Mouse (Mus musculus) ES-Bruce4 (cell line): ENCODE measurements around the gene Rai14. TPM values are rescaled to one million over a fixed set of nuclear protein-coding genes. Genes with fewer than 3 reads are reported as not detected.

Experiments used
- H3K27ac ChIP-seq: 2 replicates; pipeline ENCODE4 v1.5.1; 2012; ENCODE audit warnings: low read length, inconsistent platforms; ENCODE audit not compliant: insufficient read depth
- H3K27me3 ChIP-seq: 2 replicates; pipeline ENCODE4 v1.6.1; 2012; ENCODE audit warnings: mild to moderate bottlenecking, low read length, inconsistent platforms; ENCODE audit not compliant: control insufficient read depth, poor library complexity, insufficient read depth, severe bottlenecking
- H3K36me3 ChIP-seq: 2 replicates; pipeline ENCODE4 v1.6.1; 2012; ENCODE audit warnings: inconsistent platforms, mild to moderate bottlenecking, low read length, moderate library complexity; ENCODE audit not compliant: control insufficient read depth, poor library complexity, insufficient read depth, severe bottlenecking
- H3K4me1 ChIP-seq: one replicate; pipeline ENCODE4 v1.8.1; 2011; ENCODE audit warnings: low read length; ENCODE audit not compliant: control insufficient read depth, insufficient read depth
- H3K4me3 ChIP-seq: 2 replicates; pipeline ENCODE4 v1.5.1; 2011; ENCODE audit warnings: low read depth, mild to moderate bottlenecking, low read length
- H3K9ac ChIP-seq: 2 replicates; pipeline ENCODE4 v1.6.1; 2012; ENCODE audit warnings: low read depth, mild to moderate bottlenecking, inconsistent platforms; ENCODE audit not compliant: poor library complexity, severe bottlenecking
- H3K9me3 ChIP-seq: replicated peaks from 2 replicates; pipeline ENCODE4 v1.6.1; 2012; ENCODE audit warnings: mild to moderate bottlenecking, low read length, inconsistent platforms; ENCODE audit not compliant: control insufficient read depth, poor library complexity, insufficient read depth, severe bottlenecking
- CTCF ChIP-seq: IDR thresholded peaks from one replicate; pipeline ENCODE4 v1.8.1; 2011; ENCODE audit warnings: low read depth, low read length
- EP300 ChIP-seq: IDR thresholded peaks from 2 replicates; pipeline ENCODE4 v1.6.1; 2011; ENCODE audit warnings: low read depth, low read length; ENCODE audit not compliant: insufficient read depth
- POLR2A ChIP-seq: IDR thresholded peaks from one replicate; pipeline ENCODE4 v1.8.1; 2011; ENCODE audit warnings: low read length; ENCODE audit not compliant: insufficient read depth
- polyA plus RNA-seq: library from polyadenylated mRNA; stranded (reverse); fragments of >200 nt; gene quantifications from 2 replicates; pipeline ENCODE4 v1.2.4, GENCODE M21; 2011; ENCODE audit warnings: low read depth; ENCODE audit not compliant: missing spikeins, insufficient read depth, insufficient read length

Gene Rai14
- polyA plus RNA-seq, 1 experiment, result 80.9 TPM

- Histone ChIP-seq H3K9me3 (no peaks in the 10 kb centered on the region), H3K27ac (no peak overlapping the region), H3K4me3 (no peak overlapping the region), H3K9ac (no peak overlapping the region), H3K36me3 (0 out of 2 replicates have a peak, but pooled peaks cover 2% of the 10 kb centered on the region), H3K27me3 (no peaks in the 10 kb centered on the region), H3K4me1 (peaks cover 2% of the 10 kb centered on the region)
- TF ChIP-seq EP300 (no peak), CTCF (no peak), POLR2A (no peak)
These were observed 73.7 kb downstream of the Rai14 start for GRCm38 (mm10) chr15:10640721-10641120.

GRCm38 (mm10) chr15:10637251-10637793 lies 77.1 kb downstream of the Rai14 start:
- no peak for TF ChIP-seq EP300
- no peak for TF ChIP-seq CTCF
- TF ChIP-seq POLR2A, result no peak
- Histone ChIP-seq H3K27me3 (no peaks in the 10 kb centered on the region), H3K9me3 (no peaks in the 10 kb centered on the region), H3K27ac (no peak overlapping the region), H3K36me3 (0 out of 2 replicates have a peak, but pooled peaks cover 2% of the 10 kb centered on the region), H3K4me1 (no peaks in the 10 kb centered on the region), H3K4me3 (no peak overlapping the region), H3K9ac (no peak overlapping the region)

- no peaks in the 10 kb centered on the region for H3K9me3 ChIP-seq
- H3K27me3 ChIP-seq, result no peaks in the 10 kb centered on the region
- no peak overlapping the region for H3K9ac ChIP-seq
- H3K4me1 ChIP-seq, result peaks cover 3% of the 10 kb centered on the region
- no peak for TF ChIP-seq POLR2A
- TF ChIP-seq EP300, result no peak
- no peak for TF ChIP-seq CTCF
- H3K27ac ChIP-seq, result no peak overlapping the region
- H3K36me3 ChIP-seq, result 0 out of 2 replicates have a peak, but pooled peaks cover 2% of the 10 kb centered on the region
- H3K4me3 ChIP-seq, result no peak overlapping the region
These were observed 77.6 kb downstream of the Rai14 start for GRCm38 (mm10) chr15:10636844-10637243.

GRCm38 (mm10) chr15:10635121-10635520 lies 79.3 kb downstream of the Rai14 start:
- Histone ChIP-seq H3K27ac (no peak overlapping the region), H3K4me3 (no peak overlapping the region), H3K27me3 (no peaks in the 10 kb centered on the region), H3K9ac (no peak overlapping the region), H3K9me3 (no peaks in the 10 kb centered on the region), H3K4me1 (peaks cover 4% of the 10 kb centered on the region), H3K36me3 (peaks cover 2% of the 10 kb centered on the region; the same call in 1 of the 2 replicates)
- TF ChIP-seq POLR2A (no peak), CTCF (no peak), EP300 (no peak)

GRCm38 (mm10) chr15:10634176-10634575 lies 80.2 kb downstream of the Rai14 start:
- Histone ChIP-seq H3K4me3 (no peak overlapping the region), H3K4me1 (peaks cover 4% of the 10 kb centered on the region), H3K27me3 (no peaks in the 10 kb centered on the region), H3K9me3 (no peaks in the 10 kb centered on the region), H3K9ac (no peak overlapping the region), H3K27ac (no peak overlapping the region), H3K36me3 (peaks cover 2% of the 10 kb centered on the region; the same call in 1 of the 2 replicates)
- no peak for TF ChIP-seq EP300
- no peak for TF ChIP-seq CTCF
- TF ChIP-seq POLR2A, result no peak

GRCm38 (mm10) chr15:10633381-10633780 lies 81.0 kb downstream of the Rai14 start:
- no peak overlapping the region for H3K4me3 ChIP-seq
- H3K27me3 ChIP-seq, result no peaks in the 10 kb centered on the region
- no peak for TF ChIP-seq POLR2A
- TF ChIP-seq EP300, result no peak
- TF ChIP-seq CTCF, result no peak
- no peaks in the 10 kb centered on the region for H3K9me3 ChIP-seq
- H3K9ac ChIP-seq, result no peak overlapping the region
- H3K4me1 ChIP-seq, result peaks cover 4% of the 10 kb centered on the region
- peaks cover 2% of the 10 kb centered on the region; the same call in 1 of the 2 replicates for H3K36me3 ChIP-seq
- no peak overlapping the region for H3K27ac ChIP-seq
